Mouse (Mus musculus) liver, postnatal 0 days (tissue): ENCODE measurements around the gene Rnf144b. TPM values are rescaled to one million over a fixed set of nuclear protein-coding genes. Genes with fewer than 3 reads are reported as not detected.
A peak's percentile ranks its signal among the peaks of the same experiment; 100 is the strongest.

Experiments used
- ATAC-seq: fragments of 200-750 bp; cut with Nextera tagmentation; 2 replicates; pipeline ENCODE4 v1.8.0; 2017; ENCODE audit warnings: mild to moderate bottlenecking, moderate library complexity
- DNase-seq: peaks from one replicate; pipeline ENCODE4 v3.0.0-alpha.2; 2016
- H3K27ac ChIP-seq: fragments of 300-500 bp; sonication (generic); 2 replicates; pipeline ENCODE4 v1.5.1; 2014; ENCODE audit warnings: antibody characterized with exemption, moderate library complexity, mild to moderate bottlenecking, low read depth
- H3K27me3 ChIP-seq: fragments of 300-500 bp; sonication (generic); 2 replicates; pipeline ENCODE4 v1.6.1; 2014; ENCODE audit warnings: low read length, control low read depth, mixed read lengths; ENCODE audit not compliant: insufficient read depth
- H3K36me3 ChIP-seq: fragments of 300-500 bp; sonication (generic); replicated peaks from 2 replicates; pipeline ENCODE4 v1.6.1; 2014; ENCODE audit warnings: mild to moderate bottlenecking, control low read depth, low read length, moderate library complexity, mixed read lengths; ENCODE audit not compliant: insufficient read depth
- H3K4me1 ChIP-seq: fragments of 300-500 bp; sonication (generic); 2 replicates; pipeline ENCODE4 v1.6.1; 2014; ENCODE audit warnings: antibody characterized with exemption, mild to moderate bottlenecking, control low read depth; ENCODE audit not compliant: insufficient read depth
- H3K4me2 ChIP-seq: fragments of 300-500 bp; sonication (generic); 2 replicates; pipeline ENCODE4 v1.6.1; 2014; ENCODE audit warnings: low read depth, mild to moderate bottlenecking, low read length, moderate library complexity, mixed read lengths
- H3K4me3 ChIP-seq: fragments of 300-500 bp; sonication (generic); 2 replicates; pipeline ENCODE4 v1.5.1; 2014; ENCODE audit warnings: low read depth, low read length
- H3K9ac ChIP-seq: fragments of 300-500 bp; sonication (generic); replicated peaks from 2 replicates; pipeline ENCODE4 v1.6.1; 2014; ENCODE audit warnings: mild to moderate bottlenecking, moderate library complexity
- H3K9me3 ChIP-seq: fragments of 300-500 bp; sonication (generic); 2 replicates; pipeline ENCODE4 v1.6.1; 2016; ENCODE audit warnings: mild to moderate bottlenecking, control low read depth, low read length, mixed read lengths
- CTCF ChIP-seq: sonication (generic); IDR thresholded peaks from 2 replicates; pipeline ENCODE4 v1.5.1; 2016; ENCODE audit warnings: antibody characterized with exemption, low read depth
- EP300 ChIP-seq: IDR thresholded peaks from 2 replicates; pipeline ENCODE4 v1.6.1; 2016; ENCODE audit warnings: antibody characterized with exemption, low read depth, mild to moderate bottlenecking
- WGBS: fragments of 180-500 bp; shearing (Covaris S2); extraction: QIAGEN DNeasy Blood & Tissue Kit; methylation state at CpG from one replicate; pipeline ENCODE4 v1.1.7; 2014; ENCODE audit not compliant: insufficient replicate concordance; 5-methylcytosine and 5-hydroxymethylcytosine counted together
- polyA plus RNA-seq: library from polyadenylated mRNA; unstranded; fragments of >200 nt; fragmentation: Nextera tagmentation; extraction: Ambion mirVana; gene quantifications from 2 replicates; pipeline ENCODE4 v1.2.1, GENCODE M21; 2015

Gene Rnf144b
- polyA plus RNA-seq, 1 experiment from 2014 or later: 6.3 TPM

- 69% methylated on average over 5 of the region's 5 CpGs for WGBS
- no peaks in the 10 kb centered on the region for H3K9me3 ChIP-seq
- H3K4me1 ChIP-seq: no peaks in the 10 kb centered on the region
- TF ChIP-seq EP300 (no peak), CTCF (no peak)
- DNase-seq (no peak), ATAC-seq (no peak)
- H3K36me3 ChIP-seq: no peaks in the 10 kb centered on the region
- no peak overlapping the region for H3K9ac ChIP-seq
- H3K4me3 ChIP-seq: no peak overlapping the region
- H3K4me2 ChIP-seq: no peak overlapping the region
- no peaks in the 10 kb centered on the region for H3K27me3 ChIP-seq
- no peak overlapping the region for H3K27ac ChIP-seq
Observed at GRCm38 (mm10) chr13:47162001-47162400, 39.5 kb downstream of the Rnf144b start.

GRCm38 (mm10) chr13:47164732-47165131 is 42.3 kb downstream of the Rnf144b start:
- WGBS: 71% methylated on average over 5 of the region's 5 CpGs
- no peak overlapping the region for H3K4me3 ChIP-seq
- no peak overlapping the region for H3K27ac ChIP-seq
- H3K9ac ChIP-seq: no peak overlapping the region
- ATAC-seq (no peak), DNase-seq (no peak)
- H3K4me2 ChIP-seq: no peak overlapping the region
- H3K4me1 ChIP-seq: peaks cover 9% of the 10 kb centered on the region; the same call in 1 of the 2 replicates
- TF ChIP-seq EP300: no peak
- no peak for TF ChIP-seq CTCF
- no peaks in the 10 kb centered on the region for H3K9me3 ChIP-seq
- no peaks in the 10 kb centered on the region for H3K27me3 ChIP-seq
- H3K36me3 ChIP-seq: no peaks in the 10 kb centered on the region

GRCm38 (mm10) chr13:47165261-47165660 is 42.8 kb downstream of the Rnf144b start:
- Histone ChIP-seq H3K27ac (no peak overlapping the region), H3K9ac (no peak overlapping the region), H3K36me3 (no peaks in the 10 kb centered on the region), H3K9me3 (no peaks in the 10 kb centered on the region), H3K4me1 (peaks cover 10% of the 10 kb centered on the region; the same call in 1 of the 2 replicates), H3K4me3 (no peak overlapping the region), H3K27me3 (no peaks in the 10 kb centered on the region), H3K4me2 (no peak overlapping the region)
- WGBS: 66% methylated on average over 2 of the region's 2 CpGs
- TF ChIP-seq EP300 (no peak), CTCF (no peak)
- ATAC-seq: no peak
- DNase-seq: no peak

- Histone ChIP-seq H3K4me1 (peaks cover 17% of the 10 kb centered on the region), H3K27me3 (no peaks in the 10 kb centered on the region), H3K4me2 (no peak overlapping the region), H3K4me3 (no peak overlapping the region), H3K36me3 (no peaks in the 10 kb centered on the region), H3K27ac (no peak overlapping the region), H3K9ac (no peak overlapping the region), H3K9me3 (no peaks in the 10 kb centered on the region)
- no peak for ATAC-seq
- no peak for DNase-seq
- no peak for TF ChIP-seq CTCF
- no peak for TF ChIP-seq EP300
- WGBS: 45% methylated on average over 11 of the region's 11 CpGs
Observed at GRCm38 (mm10) chr13:47168484-47168883, 46.0 kb downstream of the Rnf144b start.

GRCm38 (mm10) chr13:47170026-47170425 is 47.6 kb downstream of the Rnf144b start:
- Histone ChIP-seq H3K4me3 (no peak overlapping the region), H3K4me2 (no peak overlapping the region), H3K27me3 (no peaks in the 10 kb centered on the region), H3K4me1 (peaks cover 26% of the 10 kb centered on the region), H3K9me3 (no peaks in the 10 kb centered on the region), H3K9ac (no peak overlapping the region), H3K36me3 (no peaks in the 10 kb centered on the region), H3K27ac (peak overlapping the region; percentile 91)
- DNase-seq (no peak), ATAC-seq (peak; percentile 43; the same call in 1 of the 2 replicates)
- 46% methylated on average over 4 of the region's 4 CpGs for WGBS
- no peak for TF ChIP-seq EP300
- no peak for TF ChIP-seq CTCF

- no peaks in the 10 kb centered on the region for H3K36me3 ChIP-seq
- 53% methylated on average over 13 of the region's 13 CpGs for WGBS
- ATAC-seq: peak; percentile 91
- no peak for TF ChIP-seq CTCF
- no peak for TF ChIP-seq EP300
- peak overlapping the region; percentile 91 for H3K27ac ChIP-seq
- no peaks in the 10 kb centered on the region for H3K9me3 ChIP-seq
- H3K9ac ChIP-seq: peak overlapping the region; percentile 30
- H3K27me3 ChIP-seq: no peaks in the 10 kb centered on the region
- DNase-seq: peak; percentile 44
- no peak overlapping the region for H3K4me3 ChIP-seq
- H3K4me2 ChIP-seq: peak overlapping the region; percentile 52
- peaks cover 26% of the 10 kb centered on the region for H3K4me1 ChIP-seq
Observed at GRCm38 (mm10) chr13:47170811-47171555, 48.5 kb downstream of the Rnf144b start.
